Mouse (Mus musculus) bone marrow, adult 2 months (tissue): ENCODE data around the gene Shoc2. TPM values are rescaled to one million over a fixed set of nuclear protein-coding genes. Genes with fewer than 3 reads are reported as not detected.
A peak's percentile ranks its signal among the peaks of the same experiment; 100 is the strongest.

Experiments used
- H3K27ac ChIP-seq: fragments of 200-500 bp; 2 replicates; pipeline ENCODE4 v1.5.1; 2012; ENCODE audit warnings: low read depth, mild to moderate bottlenecking, control low read depth, inconsistent platforms, low read length; ENCODE audit not compliant: control insufficient read depth, poor library complexity, insufficient read depth
- H3K4me1 ChIP-seq: fragments of 200-500 bp; 2 replicates; pipeline ENCODE4 v1.6.1; 2011; ENCODE audit warnings: low read length; ENCODE audit not compliant: control insufficient read depth, insufficient read depth
- H3K4me3 ChIP-seq: fragments of 200-500 bp; replicated peaks from 2 replicates; pipeline ENCODE3; 2011; ENCODE audit warnings: mild to moderate bottlenecking, low read depth, low read length, control low read depth; ENCODE audit not compliant: control insufficient read depth
- CTCF ChIP-seq: fragments of 200-500 bp; IDR thresholded peaks from 2 replicates; pipeline ENCODE4 v1.5.1; 2011; ENCODE audit warnings: low read length, control low read depth; ENCODE audit not compliant: control insufficient read depth, insufficient read depth
- POLR2A ChIP-seq: fragments of 200-500 bp; IDR thresholded peaks from 2 replicates; pipeline ENCODE4 v1.6.1; 2011; ENCODE audit warnings: low read depth, mild to moderate bottlenecking, control low read depth, low read length, borderline replicate concordance; ENCODE audit not compliant: control insufficient read depth
- WGBS: fragments of 180-500 bp; shearing (Covaris S2); methylation state at CpG from one replicate; pipeline ENCODE4 v1.1.7; 2018; 5-methylcytosine and 5-hydroxymethylcytosine counted together
- polyA plus RNA-seq: library from polyadenylated mRNA; stranded (reverse); fragments of >200 nt; gene quantifications from 2 replicates; pipeline ENCODE4 v1.2.4, GENCODE M21; 2011; ENCODE audit warnings: low replicate concordance; ENCODE audit not compliant: missing spikeins, insufficient read depth, insufficient read length

Shoc2 gene
- polyA plus RNA-seq, 1 experiment, result 17.4 TPM

DNA sequence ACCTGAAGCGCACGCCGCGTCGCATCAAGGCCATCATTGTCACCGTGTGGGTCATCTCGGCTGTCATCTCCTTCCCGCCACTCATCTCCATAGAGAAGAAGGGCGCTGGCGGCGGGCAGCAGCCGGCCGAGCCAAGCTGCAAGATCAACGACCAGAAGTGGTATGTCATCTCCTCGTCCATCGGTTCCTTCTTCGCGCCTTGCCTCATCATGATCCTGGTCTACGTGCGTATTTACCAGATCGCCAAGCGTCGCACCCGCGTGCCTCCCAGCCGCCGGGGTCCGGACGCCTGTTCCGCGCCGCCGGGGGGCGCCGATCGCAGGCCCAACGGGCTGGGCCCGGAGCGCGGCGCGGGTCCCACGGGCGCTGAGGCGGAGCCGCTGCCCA lies 102.6 kb downstream of the Shoc2 start:
- Histone ChIP-seq H3K4me1 (no peaks in the 10 kb centered on the region; the same call in none of the 2 replicates), H3K27ac (no peak overlapping the region; the same call in 1 of the 2 replicates), H3K4me3 (peak overlapping the region; percentile 18)
- no peak for TF ChIP-seq CTCF
- peak; percentile 46; the same call in 1 of the 2 replicates for TF ChIP-seq POLR2A
- 2% methylated on average over 46 of the region's 46 CpGs for WGBS

DNA sequence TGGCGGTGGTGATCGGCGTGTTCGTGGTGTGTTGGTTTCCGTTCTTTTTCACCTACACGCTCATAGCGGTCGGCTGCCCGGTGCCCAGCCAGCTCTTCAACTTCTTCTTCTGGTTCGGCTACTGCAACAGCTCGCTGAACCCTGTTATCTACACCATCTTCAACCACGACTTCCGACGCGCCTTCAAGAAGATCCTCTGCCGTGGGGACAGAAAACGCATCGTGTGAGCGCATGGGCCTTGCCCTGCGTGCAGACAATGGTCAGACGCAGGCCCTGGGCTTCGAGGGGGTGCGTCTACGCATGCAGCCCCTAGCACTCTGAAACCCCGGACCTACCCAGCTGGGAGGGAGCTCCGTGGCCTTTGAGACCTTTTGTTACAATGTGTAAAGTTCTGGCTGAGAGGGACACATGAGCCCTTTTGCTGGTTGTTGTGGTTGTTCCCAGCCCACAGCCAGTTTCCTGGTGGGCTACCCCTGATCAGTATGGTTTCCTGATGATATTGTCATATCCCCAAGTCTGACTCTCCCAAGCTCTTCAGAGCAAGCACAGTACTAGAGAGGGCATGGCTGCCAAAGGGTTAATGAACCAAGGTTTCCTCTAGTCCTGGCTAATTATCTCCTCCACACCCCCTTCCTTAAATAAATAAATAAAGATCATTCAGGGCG lies 103.4 kb downstream of the Shoc2 start:
- TF ChIP-seq POLR2A (no peak), CTCF (no peak)
- Histone ChIP-seq H3K27ac (no peak overlapping the region), H3K4me3 (no peak overlapping the region), H3K4me1 (no peaks in the 10 kb centered on the region; the same call in none of the 2 replicates)
- WGBS, result 1% methylated on average over 27 of the region's 27 CpGs

DNA sequence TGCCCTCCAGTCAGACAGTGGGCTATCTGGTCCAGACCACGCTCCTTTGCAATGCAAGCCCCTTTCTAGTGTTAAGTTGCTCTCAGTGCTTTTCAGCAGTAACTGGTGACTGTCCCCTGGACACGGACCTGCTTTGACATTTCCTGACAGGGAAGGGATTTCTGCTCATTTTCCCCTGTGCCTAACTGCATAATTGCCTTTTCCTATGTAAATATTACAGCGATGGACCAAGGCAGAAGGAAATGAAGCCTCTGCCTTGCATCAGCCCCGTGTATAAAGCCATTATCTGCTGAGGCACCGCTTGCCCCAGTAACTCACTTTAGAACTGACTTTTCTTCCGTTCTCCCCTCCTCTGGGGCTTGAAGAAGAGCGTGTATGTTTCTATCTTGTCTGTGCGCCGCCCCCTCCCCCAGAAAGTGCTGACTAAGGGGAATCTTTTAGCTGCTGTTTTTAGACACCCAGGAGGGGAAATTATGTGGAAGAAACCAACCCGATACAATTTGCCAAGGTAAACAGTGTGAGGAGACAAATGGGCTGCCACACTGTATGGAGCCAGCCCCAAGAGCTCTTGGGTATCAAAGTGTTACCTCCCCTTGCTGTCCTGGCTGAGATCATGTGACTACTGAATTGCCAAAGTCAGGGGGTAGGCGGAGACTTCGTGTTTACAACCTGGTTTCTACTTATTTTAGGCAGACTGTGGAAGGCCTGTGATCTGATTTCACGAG lies 104.2 kb downstream of the Shoc2 start:
- TF ChIP-seq POLR2A (no peak), CTCF (no peak)
- H3K4me3 ChIP-seq, result no peak overlapping the region
- no peak overlapping the region for H3K27ac ChIP-seq
- WGBS, result 16% methylated on average over 13 of the region's 13 CpGs
- H3K4me1 ChIP-seq, result no peaks in the 10 kb centered on the region; the same call in none of the 2 replicates

DNA sequence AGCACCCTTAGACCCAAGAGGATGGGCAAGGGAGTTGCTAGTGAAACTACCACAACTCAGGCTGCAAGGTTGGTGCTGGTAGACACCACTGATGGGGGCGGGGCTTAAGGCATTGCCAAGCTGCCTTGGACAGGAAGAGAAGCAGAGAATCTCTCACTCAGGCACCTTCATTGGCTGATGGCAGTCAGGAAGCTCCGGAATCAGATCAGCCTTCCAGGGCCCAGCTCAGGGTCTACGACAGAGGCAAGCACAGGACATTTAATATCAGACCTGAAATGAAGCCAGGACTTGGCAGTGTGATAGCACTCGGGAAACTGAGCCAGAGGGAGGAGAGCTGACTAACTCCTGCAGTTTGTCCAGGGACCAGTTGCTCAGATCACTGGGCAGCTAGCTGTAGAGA lies 107.5 kb downstream of the Shoc2 start:
- TF ChIP-seq CTCF (no peak), POLR2A (no peak)
- WGBS, result 56% methylated on average over 4 of the region's 4 CpGs
- H3K27ac ChIP-seq, result no peak overlapping the region
- H3K4me1 ChIP-seq, result no peaks in the 10 kb centered on the region
- H3K4me3 ChIP-seq, result no peak overlapping the region

DNA sequence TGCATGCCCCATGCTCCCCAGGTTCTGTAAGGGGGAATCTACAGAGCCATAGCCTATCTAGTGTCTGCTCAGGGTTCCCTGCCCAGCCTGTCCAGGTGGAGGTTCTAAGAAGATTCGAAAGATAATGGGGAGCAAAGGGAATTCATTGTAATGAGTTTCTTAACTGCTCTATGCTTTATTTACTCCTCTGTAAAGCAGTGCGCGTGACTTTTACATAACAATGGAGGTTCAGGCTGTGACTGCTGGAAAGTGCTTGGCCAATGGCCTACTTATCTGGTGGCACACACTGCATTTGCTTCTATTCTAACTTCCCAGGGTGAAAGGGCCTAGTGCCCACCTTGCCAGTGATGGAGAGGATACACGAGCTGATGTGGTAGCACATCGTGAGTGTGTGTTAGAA lies 111.7 kb downstream of the Shoc2 start:
- Histone ChIP-seq H3K4me3 (no peak overlapping the region), H3K27ac (no peak overlapping the region), H3K4me1 (no peaks in the 10 kb centered on the region)
- 74% methylated on average over 5 of the region's 5 CpGs for WGBS
- TF ChIP-seq POLR2A, result no peak
- TF ChIP-seq CTCF, result no peak

DNA sequence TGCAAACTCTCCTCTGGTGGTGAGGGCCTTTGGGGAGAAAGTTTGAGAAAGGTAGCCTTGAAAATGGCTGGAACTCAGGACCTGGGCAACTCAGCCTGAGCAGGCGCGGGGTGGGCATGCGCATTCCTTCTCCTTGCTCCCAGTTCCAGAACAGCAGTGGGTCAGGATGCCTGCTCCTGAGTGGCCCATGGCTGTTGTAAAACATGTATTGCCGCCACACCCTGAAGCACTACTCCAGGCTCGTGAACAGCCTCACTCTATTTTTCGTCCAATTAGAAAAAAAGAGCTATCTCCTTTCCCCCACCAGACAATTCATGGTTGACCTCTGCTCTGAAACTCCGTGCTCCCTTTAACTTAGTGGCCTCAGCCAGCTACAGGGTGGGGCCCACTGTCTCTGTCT lies 124.3 kb downstream of the Shoc2 start:
- WGBS, result 80% methylated on average over 7 of the region's 7 CpGs
- Histone ChIP-seq H3K27ac (no peak overlapping the region), H3K4me1 (no peaks in the 10 kb centered on the region), H3K4me3 (no peak overlapping the region)
- TF ChIP-seq CTCF (no peak), POLR2A (no peak)

DNA sequence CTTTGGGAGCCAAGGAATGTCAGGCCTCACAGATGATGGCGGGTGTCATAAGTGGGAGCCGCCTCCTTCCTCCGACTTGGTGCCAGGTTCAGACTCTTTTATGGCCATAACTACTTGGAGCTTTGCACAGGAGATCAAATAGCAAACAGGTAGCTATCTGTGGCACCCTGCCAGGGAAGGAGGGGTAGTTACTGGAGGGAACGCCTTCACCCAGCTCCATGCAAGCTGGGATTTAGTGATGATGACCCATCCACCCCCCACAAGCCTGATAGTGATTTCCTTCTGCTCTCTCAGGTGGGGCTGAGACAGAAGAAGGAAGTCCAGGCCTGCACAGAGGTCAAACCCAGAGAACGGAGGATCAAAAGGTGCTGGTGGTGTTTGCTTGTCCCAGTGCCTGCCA lies 126.4 kb downstream of the Shoc2 start:
- TF ChIP-seq POLR2A (no peak), CTCF (no peak)

DNA sequence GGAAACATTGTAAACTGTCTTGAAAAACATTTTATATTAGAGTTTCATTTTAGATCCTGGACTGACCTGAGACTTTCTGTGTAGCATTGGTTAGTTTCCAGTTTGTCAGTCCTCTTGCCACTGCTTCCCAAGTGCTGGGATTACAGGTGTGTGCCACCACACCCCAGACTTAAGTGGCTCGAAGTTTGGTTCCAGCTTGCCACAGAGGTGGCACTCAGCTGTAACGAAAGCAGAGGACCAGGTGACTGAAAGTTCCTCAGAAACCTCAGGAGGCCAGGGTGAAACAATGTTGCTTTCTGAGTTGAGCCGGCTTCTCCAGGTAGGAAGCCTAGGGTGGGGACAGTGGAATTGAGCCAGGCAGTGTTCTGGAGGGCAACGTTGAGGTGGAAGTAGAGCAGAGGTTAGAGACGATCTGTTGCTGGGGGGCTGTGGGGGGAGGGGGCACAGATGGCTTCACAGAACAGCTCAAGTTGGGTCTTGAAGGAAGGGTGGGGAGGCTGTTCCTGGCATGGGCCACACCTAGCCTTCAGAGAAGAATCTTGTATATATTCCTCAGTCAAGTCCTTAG lies 128.2 kb downstream of the Shoc2 start:
- Histone ChIP-seq H3K4me1 (no peaks in the 10 kb centered on the region), H3K4me3 (no peak overlapping the region), H3K27ac (no peak overlapping the region)
- TF ChIP-seq POLR2A (no peak), CTCF (no peak)
- 67% methylated on average over 5 of the region's 5 CpGs for WGBS

More for the DNA sequence above, 126.4 kb downstream of the Shoc2 start:
- Histone ChIP-seq H3K4me1 (no peaks in the 10 kb centered on the region), H3K4me3 (no peak overlapping the region), H3K27ac (no peak overlapping the region)
- 64% methylated on average over 5 of the region's 5 CpGs for WGBS
